Mouse (Mus musculus) gastrocnemius, adult 2 months (tissue): ENCODE data around the gene Rplp2. TPM values are rescaled to one million over a fixed set of nuclear protein-coding genes. Genes with fewer than 3 reads are reported as not detected.

Experiments
- DNase-seq: peaks from one replicate; pipeline ENCODE4 v3.0.0; 2022
- H3K27ac ChIP-seq: fragments of 200-600 bp; 2 replicates; pipeline ENCODE4 v1.8.1; 2022; ENCODE audit warnings: mild to moderate bottlenecking
- H3K4me3 ChIP-seq: fragments of 200-600 bp; 2 replicates; pipeline ENCODE4 v1.8.1; 2022; ENCODE audit warnings: mild to moderate bottlenecking, moderate library complexity
- CTCF ChIP-seq: fragments of 200-600 bp; IDR thresholded peaks from 2 replicates; pipeline ENCODE4 v1.8.1; 2022; ENCODE audit warnings: antibody characterized with exemption, mild to moderate bottlenecking, moderate library complexity
- intact Hi-C: fragments of 180-260 bp; cut with DNase I; formaldehyde crosslinking; loops from one replicate; pipeline ENCODE4 v1.15.1; 2025
- total RNA-seq, 2 experiments: library from RNA; stranded (reverse); gene quantifications; 2 replicates each; pipeline ENCODE4 v1.2.3; 2021

The Rplp2 gene
- total RNA-seq, 2 experiments from 2014 or later = 567 to 623 TPM

DNA sequence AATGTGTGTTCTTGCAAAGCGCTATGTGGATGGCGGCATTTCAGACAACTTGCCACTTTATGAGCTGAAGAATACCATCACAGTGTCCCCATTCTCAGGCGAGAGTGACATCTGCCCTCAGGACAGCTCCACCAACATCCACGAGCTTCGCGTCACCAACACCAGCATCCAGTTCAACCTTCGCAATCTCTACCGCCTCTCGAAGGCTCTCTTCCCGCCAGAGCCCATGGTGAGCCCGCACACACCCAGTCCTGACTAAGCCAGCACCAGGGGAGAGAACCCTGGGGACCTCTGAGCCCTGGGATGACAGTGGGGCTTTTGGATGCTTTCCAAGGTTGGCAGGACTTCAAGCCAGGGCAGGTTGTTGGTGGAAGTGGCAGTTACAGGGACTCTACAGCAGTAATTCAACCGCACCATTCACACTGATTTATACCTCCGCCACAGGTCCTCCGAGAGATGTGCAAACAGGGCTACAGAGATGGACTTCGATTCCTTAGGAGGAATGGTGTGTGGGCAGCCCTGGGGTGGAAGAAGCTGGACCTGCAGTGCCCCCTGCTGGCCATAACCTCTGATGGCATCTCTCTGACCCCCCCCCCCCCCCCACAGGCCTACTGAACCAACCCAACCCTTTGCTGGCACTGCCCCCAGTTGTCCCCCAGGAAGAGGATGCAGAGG is 11.0 kb downstream of the Rplp2 start:
- DNase-seq = peak; percentile 78
- intact Hi-C loops = loop anchor here (5.0 kb wide), 1 partner anchor 46 kb away; the partner anchor contains the start of gene Gatd1
- Histone ChIP-seq H3K27ac (peak overlapping the region; percentile 100), H3K4me3 (peak overlapping the region; percentile 86)
- TF ChIP-seq CTCF = peak; percentile 72

DNA sequence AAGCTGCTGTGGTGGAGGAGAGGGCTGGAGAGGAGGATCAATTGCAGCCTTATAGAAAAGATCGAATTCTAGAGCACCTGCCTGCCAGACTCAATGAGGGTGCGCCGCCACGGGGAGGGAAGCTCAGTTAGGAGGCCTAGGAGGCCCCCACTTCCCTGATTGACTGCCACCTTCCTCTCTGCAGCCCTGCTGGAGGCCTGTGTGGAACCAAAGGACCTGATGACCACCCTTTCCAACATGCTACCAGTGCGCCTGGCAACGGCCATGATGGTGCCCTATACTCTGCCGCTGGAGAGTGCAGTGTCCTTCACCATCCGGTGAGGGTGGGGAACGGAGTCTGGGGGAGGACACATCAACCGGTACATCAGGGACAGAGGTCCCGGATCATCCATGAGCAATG is 11.5 kb downstream of the Rplp2 start:
- DNase-seq = no peak
- no peak; the same call in 1 of the 2 replicates for TF ChIP-seq CTCF
- Histone ChIP-seq H3K4me3 (peak overlapping the region; percentile 40; the same call in 1 of the 2 replicates), H3K27ac (peak overlapping the region; percentile 94)
- intact Hi-C loops = loop anchor here (5.0 kb wide), 1 partner anchor 46 kb away; the partner anchor contains the start of gene Gatd1

DNA sequence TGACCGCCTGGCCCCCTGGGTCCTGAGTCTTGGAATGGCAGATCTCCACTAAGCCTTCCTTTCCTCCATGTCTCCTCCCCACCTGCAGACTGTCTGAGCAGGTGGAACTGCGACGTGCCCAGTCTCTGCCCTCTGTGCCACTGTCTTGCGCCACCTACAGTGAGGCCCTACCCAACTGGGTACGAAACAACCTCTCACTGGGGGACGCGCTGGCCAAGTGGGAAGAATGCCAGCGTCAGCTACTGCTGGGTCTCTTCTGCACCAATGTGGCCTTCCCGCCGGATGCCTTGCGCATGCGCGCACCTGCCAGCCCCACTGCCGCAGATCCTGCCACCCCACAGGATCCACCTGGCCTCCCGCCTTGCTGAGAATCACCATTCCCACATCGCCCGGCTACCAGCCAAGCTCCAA is 12.1 kb downstream of the Rplp2 start:
- H3K27ac ChIP-seq = peak overlapping the region; percentile 94
- DNase-seq = peak; percentile 65
- TF ChIP-seq CTCF = no peak
- intact Hi-C loops = loop anchor here (5.0 kb wide), 1 partner anchor 47 kb away; the partner anchor contains the start of gene Gatd1
- H3K4me3 ChIP-seq = peak overlapping the region; percentile 40

DNA sequence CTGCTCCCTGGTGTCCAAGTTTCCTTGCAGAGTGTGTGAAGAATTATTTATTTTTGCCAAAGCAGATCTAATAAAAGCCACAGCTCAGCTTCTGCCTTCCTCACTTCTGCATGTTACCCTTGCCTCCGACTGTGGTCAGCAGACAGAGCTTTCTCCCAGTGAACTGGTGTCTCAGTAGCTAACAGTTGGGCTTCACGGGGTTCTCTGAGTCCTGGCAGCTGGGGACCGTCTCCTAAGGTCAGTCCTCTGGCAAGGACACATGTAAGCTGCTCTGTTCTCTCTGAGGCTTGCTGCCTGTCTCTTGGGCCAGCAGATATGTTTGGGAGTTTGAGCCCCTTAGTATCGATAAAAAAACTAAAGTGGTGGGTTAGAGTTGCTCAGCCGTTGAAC is 12.8 kb downstream of the Rplp2 start:
- DNase-seq = peak; percentile 69
- Histone ChIP-seq H3K4me3 (peak overlapping the region; percentile 81), H3K27ac (peak overlapping the region; percentile 94)
- intact Hi-C loops = no loop called here
- TF ChIP-seq CTCF = no peak

DNA sequence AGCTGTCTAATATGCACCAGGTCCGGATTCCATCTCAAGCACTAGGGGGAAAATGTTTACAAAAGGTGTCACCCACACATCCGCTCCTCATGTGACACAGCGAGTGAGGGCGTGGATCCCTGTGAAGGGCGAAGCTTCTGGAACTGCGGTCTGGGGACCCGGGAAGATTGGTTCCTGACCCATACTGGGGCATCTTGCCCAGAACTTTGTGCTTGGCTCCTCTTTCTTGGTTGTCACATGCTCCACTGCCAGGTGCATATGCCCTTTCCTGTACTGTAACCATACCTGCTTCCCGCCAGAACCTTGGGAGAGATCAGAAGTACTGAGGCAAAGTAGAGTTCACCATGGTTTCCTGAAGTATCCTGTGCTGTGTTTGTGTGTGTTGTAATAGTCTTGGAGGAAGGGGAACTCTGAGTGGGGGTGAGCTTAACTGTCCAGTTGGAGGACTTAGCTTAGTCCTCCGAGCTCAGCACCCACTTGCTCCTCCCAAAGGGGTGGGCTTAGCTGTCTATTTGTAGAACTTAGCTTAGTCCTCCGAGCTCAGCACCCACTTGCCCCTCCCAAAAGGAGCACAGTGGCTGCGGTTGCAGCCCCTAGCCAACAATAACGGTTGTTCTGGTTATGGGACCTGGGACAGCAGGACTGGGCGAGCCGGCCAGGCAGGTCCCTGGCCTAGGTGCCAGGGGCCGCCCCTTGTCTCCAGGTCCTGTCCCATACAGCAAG is 13.4 kb downstream of the Rplp2 start, which contains the start of gene Cracr2b:
Gene Cracr2b, plus strand, starts transcription at position 704 of the 723 bp plus-strand sequence.
- H3K27ac ChIP-seq = peak within 1 kb of the TSS; percentile 94
- peak; percentile 67 for DNase-seq
- intact Hi-C loops = no loop called here
- H3K4me3 ChIP-seq = peak within 1 kb of the TSS; percentile 81
- TF ChIP-seq CTCF = no peak

DNA sequence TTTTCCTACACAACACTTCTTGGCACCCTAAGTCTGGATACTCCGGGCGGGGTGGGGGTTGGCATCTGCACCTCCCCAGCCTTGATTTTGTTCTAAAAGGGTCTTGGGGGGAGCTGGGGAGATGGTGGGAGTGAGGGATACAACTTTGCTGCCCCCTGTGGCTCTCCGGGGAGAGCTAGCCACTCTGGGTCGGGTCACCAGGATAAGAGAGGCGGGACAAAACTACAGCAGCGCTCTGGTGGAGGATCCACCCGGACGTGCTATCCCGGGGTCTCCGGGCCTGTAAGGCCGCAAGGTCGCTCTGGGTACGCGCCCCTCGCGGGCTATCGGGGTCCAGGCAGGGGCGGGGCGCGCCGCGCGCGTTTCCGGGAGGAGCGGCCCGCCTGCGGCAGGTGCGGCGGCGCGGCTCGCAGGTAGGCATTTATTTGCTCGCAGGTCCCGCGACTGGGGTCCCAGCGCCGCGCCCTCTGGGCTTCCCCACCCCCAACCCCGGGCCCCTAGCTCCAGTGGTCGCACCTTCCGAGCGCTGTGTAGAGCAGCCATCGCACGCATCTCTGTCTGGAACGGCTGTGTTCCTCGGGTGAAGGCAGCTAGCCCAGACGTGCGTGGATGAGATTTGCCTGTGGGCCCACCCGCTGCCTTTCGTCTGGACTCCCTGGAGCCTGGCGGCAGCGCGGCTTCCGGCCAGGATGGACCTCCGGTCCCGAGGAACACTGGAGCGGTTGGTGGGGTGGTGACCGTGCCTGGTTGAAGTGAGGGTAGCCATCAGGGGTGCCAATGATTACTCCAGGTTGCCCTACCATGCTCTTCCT is 14.6 kb downstream of the Rplp2 start:
- Histone ChIP-seq H3K27ac (peak overlapping the region; percentile 94), H3K4me3 (peak overlapping the region; percentile 81)
- intact Hi-C loops = no loop called here
- TF ChIP-seq CTCF = peak; percentile 42
- peak; percentile 65 for DNase-seq

DNA sequence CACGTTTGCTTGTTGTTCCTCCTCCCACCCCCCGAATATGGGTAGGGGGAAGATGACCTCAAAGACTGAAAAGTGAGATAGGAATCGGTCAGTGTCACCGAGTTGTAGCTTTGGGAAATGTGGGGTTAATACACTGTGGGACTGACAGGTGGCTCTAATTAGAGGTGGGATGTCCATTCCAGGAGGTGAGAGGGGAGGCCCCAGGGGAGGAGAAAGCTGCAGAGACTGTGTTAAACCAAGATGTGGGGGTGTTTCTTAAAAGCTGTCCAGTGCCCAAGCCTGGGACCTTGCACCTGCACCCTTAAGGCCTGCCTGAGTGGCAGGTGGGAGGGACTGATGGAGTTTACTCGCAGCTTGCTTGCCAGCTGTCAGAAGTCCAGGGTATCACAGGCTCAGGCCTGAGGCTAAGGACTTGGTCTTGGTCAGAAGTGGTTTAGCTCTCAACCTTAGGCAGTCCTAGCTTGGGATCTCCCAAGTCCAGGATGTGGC is 15.2 kb downstream of the Rplp2 start:
- peak; percentile 77 for DNase-seq
- no peak for TF ChIP-seq CTCF
- intact Hi-C loops = no loop called here
- Histone ChIP-seq H3K4me3 (peak overlapping the region; percentile 81), H3K27ac (peak overlapping the region; percentile 94)

DNA sequence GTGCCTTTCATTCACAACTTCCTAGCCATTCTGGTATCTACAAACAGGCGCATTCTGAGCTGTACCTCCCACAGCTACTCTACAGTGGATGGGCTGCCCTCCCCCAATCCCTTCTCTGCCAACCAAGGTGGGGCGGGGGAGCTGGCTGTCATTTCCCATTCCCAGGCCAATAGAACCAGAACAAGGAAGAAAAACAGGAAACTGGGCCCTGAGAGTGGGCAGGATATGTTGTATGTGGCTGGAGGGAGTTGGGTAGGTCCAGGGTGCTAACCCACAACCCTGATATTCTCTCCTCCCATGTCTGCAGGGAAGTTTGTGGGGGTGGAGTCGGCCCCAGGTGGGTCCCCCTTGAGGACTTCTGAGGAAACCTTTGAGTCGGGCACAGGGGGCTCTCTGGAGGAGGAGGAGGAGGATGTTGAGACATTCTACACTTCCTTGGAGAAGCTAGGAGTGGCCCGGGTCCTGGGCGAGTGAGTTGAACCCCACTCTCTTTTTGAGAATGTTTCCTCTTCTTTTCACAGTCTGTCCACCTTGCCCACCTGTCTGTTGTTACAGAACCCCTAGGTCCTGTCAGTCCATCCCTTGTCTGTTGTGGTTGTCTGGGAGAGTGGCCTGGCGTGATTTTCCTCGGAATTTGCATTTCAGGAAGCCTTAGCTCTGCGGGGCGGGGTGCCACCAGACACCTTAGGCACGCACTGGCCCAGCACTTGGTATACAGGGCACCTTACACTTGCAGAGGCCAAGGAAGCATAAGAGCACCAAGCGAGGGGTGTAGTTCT is 16.8 kb downstream of the Rplp2 start:
- DNase-seq = peak; percentile 66
- peak overlapping the region; percentile 81 for H3K4me3 ChIP-seq

DNA sequence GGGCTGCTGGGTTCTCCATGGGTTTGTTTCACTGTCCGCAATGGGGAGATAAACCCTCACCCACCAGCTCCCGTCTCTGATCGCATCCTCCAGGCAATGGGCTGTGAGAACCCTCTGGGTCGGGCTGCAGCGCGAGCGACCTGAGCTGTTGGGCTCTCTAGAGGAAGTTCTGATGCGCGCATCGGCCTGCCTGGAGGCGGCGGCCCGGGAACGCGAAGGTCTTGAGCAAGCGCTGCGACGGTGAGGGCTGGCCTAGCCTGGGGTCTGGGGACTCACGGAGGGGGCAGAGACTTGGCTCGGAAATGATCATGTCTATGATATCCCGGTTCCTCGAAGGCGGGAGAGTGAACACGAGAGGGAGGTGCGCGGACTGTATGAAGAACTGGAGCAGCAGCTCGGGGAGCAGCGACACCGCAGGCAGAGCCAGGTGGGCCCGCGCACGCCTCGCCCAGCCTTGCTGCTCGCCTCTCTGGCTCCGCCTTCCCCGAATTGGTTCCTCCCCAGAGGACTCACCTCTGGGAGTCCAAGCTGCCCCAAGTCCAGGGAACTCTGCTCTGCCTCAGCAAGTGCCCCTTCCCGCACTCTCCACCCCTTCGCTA is 17.5 kb downstream of the Rplp2 start:
- no peak for TF ChIP-seq CTCF
- H3K27ac ChIP-seq = peak overlapping the region; percentile 94
- peak; percentile 44 for DNase-seq
- intact Hi-C loops = no loop called here
- peak overlapping the region; percentile 81 for H3K4me3 ChIP-seq

More for the DNA sequence above, 16.8 kb downstream of the Rplp2 start:
- TF ChIP-seq CTCF = no peak
- intact Hi-C loops = no loop called here
- H3K27ac ChIP-seq = peak overlapping the region; percentile 94

DNA sequence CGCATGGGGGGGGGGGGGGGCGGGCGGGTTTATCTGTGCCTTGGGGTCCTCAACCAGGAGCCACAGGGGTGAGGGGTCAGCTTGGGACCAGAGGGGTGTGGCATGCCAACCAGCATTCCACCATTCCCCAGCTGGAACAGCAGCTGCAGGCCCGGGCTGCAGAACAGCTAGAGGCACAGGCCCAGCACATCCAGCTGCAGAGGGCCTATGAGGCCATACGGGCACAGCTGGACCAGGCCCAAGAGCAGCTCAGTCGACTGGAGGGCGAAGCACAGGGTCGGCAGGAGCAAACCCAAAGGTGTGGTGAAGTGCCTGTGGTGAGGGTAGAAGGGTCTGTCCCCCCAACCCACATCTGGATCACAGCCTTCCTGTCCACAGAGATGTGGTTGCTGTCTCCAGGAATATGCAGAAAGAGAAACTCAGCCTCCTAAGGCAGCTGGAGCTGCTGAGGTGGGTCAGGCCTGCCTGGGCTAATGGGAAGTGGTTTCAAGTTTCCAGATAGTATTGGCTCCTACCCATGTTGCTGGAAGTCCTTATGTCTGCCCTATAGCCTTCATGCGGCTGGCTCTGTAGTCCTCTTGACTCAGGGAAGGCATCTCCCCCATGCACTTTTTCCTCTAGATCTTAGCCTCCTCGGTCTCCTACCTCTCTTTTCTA is 18.3 kb downstream of the Rplp2 start:
- peak overlapping the region; percentile 94 for H3K27ac ChIP-seq
- peak overlapping the region; percentile 81 for H3K4me3 ChIP-seq
- intact Hi-C loops = no loop called here
- DNase-seq = peak; percentile 56
- no peak for TF ChIP-seq CTCF

DNA sequence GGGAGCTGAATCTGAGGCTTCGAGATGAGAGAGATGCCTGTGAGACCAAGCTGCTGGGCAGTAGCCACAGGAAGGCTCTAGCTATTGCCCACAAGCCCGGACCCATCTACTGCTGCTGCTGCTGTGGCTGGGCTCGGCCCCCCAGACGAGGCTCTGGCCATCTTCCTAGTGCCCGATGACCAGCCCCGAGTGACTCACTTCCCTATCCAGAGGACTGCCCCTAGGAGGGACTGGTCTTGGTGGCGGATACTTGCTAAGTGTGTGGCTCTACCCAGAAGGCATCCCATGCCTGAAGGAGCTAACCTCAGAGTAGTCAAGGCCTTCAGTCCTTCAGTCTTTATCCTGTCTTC is 18.9 kb downstream of the Rplp2 start:
- intact Hi-C loops = no loop called here
- peak overlapping the region; percentile 81 for H3K4me3 ChIP-seq
- DNase-seq = peak; percentile 61
- no peak for TF ChIP-seq CTCF
- peak overlapping the region; percentile 94 for H3K27ac ChIP-seq
